Mouse (Mus musculus) forebrain, embryonic 14.5 days (tissue): ENCODE data around the gene Csnk2a1. TPM values are rescaled to one million over a fixed set of nuclear protein-coding genes. Genes with fewer than 3 reads are reported as not detected.
"Not testable (repeated sequence)": the region's sequence is repeated elsewhere in the genome, so short reads cannot be mapped to it uniquely, and the experiment has no call there.

Source experiments
- ATAC-seq: fragments of 200-750 bp; cut with Nextera tagmentation; 2 replicates; pipeline ENCODE4 v1.8.0; 2017; ENCODE audit warnings: mild to moderate bottlenecking, moderate library complexity
- DNase-seq: peaks from one replicate; pipeline ENCODE4 v3.0.0-alpha.2; 2015; ENCODE audit warnings: low spot score
- H3K27ac ChIP-seq: fragments of 300-500 bp; sonication (generic); 2 replicates; pipeline ENCODE4 v1.5.1; 2014; ENCODE audit warnings: low read depth, mild to moderate bottlenecking, control low read depth, low read length, moderate library complexity
- H3K27me3 ChIP-seq: fragments of 300-500 bp; sonication (generic); replicated peaks from 2 replicates; pipeline ENCODE4 v1.6.1; 2014; ENCODE audit warnings: low read length, control low read depth, mixed read lengths; ENCODE audit not compliant: control insufficient read depth, insufficient read depth
- H3K36me3 ChIP-seq: fragments of 300-500 bp; sonication (generic); 2 replicates; pipeline ENCODE4 v1.6.1; 2014; ENCODE audit warnings: low read length, control low read depth; ENCODE audit not compliant: control insufficient read depth, insufficient read depth
- H3K4me1 ChIP-seq: fragments of 300-500 bp; sonication (generic); 2 replicates; pipeline ENCODE4 v1.6.1; 2014; ENCODE audit warnings: antibody characterized with exemption, low read length, control low read depth; ENCODE audit not compliant: control insufficient read depth, insufficient read depth
- H3K4me2 ChIP-seq: fragments of 300-500 bp; sonication (generic); 2 replicates; pipeline ENCODE4 v1.6.1; 2014; ENCODE audit warnings: mild to moderate bottlenecking, control low read depth, low read length
- H3K4me3 ChIP-seq: fragments of 300-500 bp; sonication (generic); 2 replicates; pipeline ENCODE4 v1.5.1; 2014; ENCODE audit warnings: low read depth, low read length, control low read depth
- H3K9ac ChIP-seq: fragments of 300-500 bp; sonication (generic); 2 replicates; pipeline ENCODE4 v1.6.1; 2014; ENCODE audit warnings: mild to moderate bottlenecking, low read length, control low read depth, moderate library complexity
- H3K9me3 ChIP-seq: fragments of 300-500 bp; sonication (generic); replicated peaks from 2 replicates; pipeline ENCODE4 v1.6.1; 2016; ENCODE audit warnings: low read length, control low read depth, mixed read lengths; ENCODE audit not compliant: control insufficient read depth
- WGBS: fragments of 180-500 bp; shearing (Covaris S2); extraction: QIAGEN DNeasy Blood & Tissue Kit; methylation state at CpG from one replicate; pipeline ENCODE4 v1.1.7; 2014; 5-methylcytosine and 5-hydroxymethylcytosine counted together
- polyA plus RNA-seq: library from polyadenylated mRNA; unstranded; fragments of >200 nt; fragmentation: Nextera tagmentation; extraction: Ambion mirVana; gene quantifications from 2 replicates; pipeline ENCODE4 v1.2.1, GENCODE M21; 2014

The Csnk2a1 gene
- polyA plus RNA-seq, 1 experiment from 2014 or later: 168 TPM

GRCm38 (mm10) chr2:152190161-152190560, 36.5 kb upstream of the Csnk2a1 start:
- WGBS: 75% methylated on average over 7 of the region's 7 CpGs
- DNase-seq: no peak
- H3K9ac ChIP-seq: no peak overlapping the region

GRCm38 (mm10) chr2:152192591-152193345, 33.9 kb upstream of the Csnk2a1 start:
- H3K4me2 ChIP-seq: no peak overlapping the region
- no peak overlapping the region for H3K9ac ChIP-seq
- H3K27ac ChIP-seq: no peak overlapping the region
- DNase-seq (no peak), ATAC-seq (no peak)
- no peak overlapping the region for H3K4me3 ChIP-seq
- H3K27me3 ChIP-seq: no peaks in the 10 kb centered on the region
- H3K36me3 ChIP-seq: no peaks in the 10 kb centered on the region
- 75% methylated on average over 13 of the region's 13 CpGs for WGBS
- no peaks in the 10 kb centered on the region for H3K9me3 ChIP-seq
- no peaks in the 10 kb centered on the region for H3K4me1 ChIP-seq

More at GRCm38 (mm10) chr2:152190161-152190560, 36.5 kb upstream of the Csnk2a1 start:
- Histone ChIP-seq H3K4me2 (no peak overlapping the region), H3K36me3 (no peaks in the 10 kb centered on the region), H3K27me3 (no peaks in the 10 kb centered on the region), H3K9me3 (no peaks in the 10 kb centered on the region), H3K4me1 (no peaks in the 10 kb centered on the region), H3K4me3 (no peak overlapping the region), H3K27ac (no peak overlapping the region)
- ATAC-seq: no peak

- Histone ChIP-seq H3K9ac (no peak overlapping the region), H3K36me3 (no peaks in the 10 kb centered on the region), H3K9me3 (no peaks in the 10 kb centered on the region), H3K4me3 (no peak overlapping the region), H3K27me3 (no peaks in the 10 kb centered on the region), H3K27ac (no peak overlapping the region), H3K4me2 (no peak overlapping the region), H3K4me1 (no peaks in the 10 kb centered on the region)
- DNase-seq (no peak), ATAC-seq (no peak)
- 69% methylated on average over 7 of the region's 7 CpGs for WGBS
These were observed 33.3 kb upstream of the Csnk2a1 start for GRCm38 (mm10) chr2:152193346-152193710.

- Histone ChIP-seq H3K4me2 (no peak overlapping the region), H3K36me3 (no peaks in the 10 kb centered on the region), H3K9ac (no peak overlapping the region), H3K4me3 (no peak overlapping the region), H3K27me3 (no peaks in the 10 kb centered on the region), H3K27ac (no peak overlapping the region), H3K4me1 (no peaks in the 10 kb centered on the region), H3K9me3 (no peaks in the 10 kb centered on the region)
- WGBS: 98% methylated on average over 2 of the region's 2 CpGs
- ATAC-seq: no peak
- no peak for DNase-seq
These were observed 32.1 kb upstream of the Csnk2a1 start for GRCm38 (mm10) chr2:152194586-152194985.

- Histone ChIP-seq H3K9me3 (no peaks in the 10 kb centered on the region), H3K9ac (no peak overlapping the region), H3K4me3 (no peak overlapping the region), H3K27ac (no peak overlapping the region), H3K27me3 (no peaks in the 10 kb centered on the region), H3K4me2 (no peak overlapping the region), H3K36me3 (no peaks in the 10 kb centered on the region), H3K4me1 (no peaks in the 10 kb centered on the region)
- no peak for DNase-seq
- WGBS: 47% methylated on average over 3 of the region's 3 CpGs
- ATAC-seq: peak; percentile 62
These were observed 29.7 kb upstream of the Csnk2a1 start for GRCm38 (mm10) chr2:152196896-152197295.

- Histone ChIP-seq H3K36me3 (no peaks in the 10 kb centered on the region), H3K27me3 (no peaks in the 10 kb centered on the region), H3K9ac (no peak overlapping the region), H3K4me2 (no peak overlapping the region), H3K4me3 (no peak overlapping the region), H3K9me3 (no peaks in the 10 kb centered on the region), H3K27ac (no peak overlapping the region), H3K4me1 (no peaks in the 10 kb centered on the region)
- DNase-seq (peak; percentile 95), ATAC-seq (peak; percentile 96)
- WGBS: 46% methylated on average over 10 of the region's 10 CpGs
These were observed 29.3 kb upstream of the Csnk2a1 start for GRCm38 (mm10) chr2:152197301-152197712.

- not testable (repeated sequence) for DNase-seq, H3K4me1 ChIP-seq, H3K27me3 ChIP-seq, H3K36me3 ChIP-seq, H3K4me3 ChIP-seq, H3K9me3 ChIP-seq, H3K4me2 ChIP-seq, H3K27ac ChIP-seq, H3K9ac ChIP-seq, ATAC-seq
- WGBS: 92% methylated on average over 7 of the region's 9 CpGs
These were observed 20.5 kb upstream of the Csnk2a1 start for GRCm38 (mm10) chr2:152206139-152206538.

- no peaks in the 10 kb centered on the region for H3K4me1 ChIP-seq
- 80% methylated on average over 3 of the region's 3 CpGs for WGBS
- H3K36me3 ChIP-seq: no peaks in the 10 kb centered on the region
- no peak overlapping the region for H3K27ac ChIP-seq
- ATAC-seq (no peak), DNase-seq (no peak)
- no peaks in the 10 kb centered on the region for H3K27me3 ChIP-seq
- no peak overlapping the region for H3K4me3 ChIP-seq
- H3K4me2 ChIP-seq: no peak overlapping the region
- H3K9ac ChIP-seq: no peak overlapping the region
- H3K9me3 ChIP-seq: no peaks in the 10 kb centered on the region
These were observed 14.8 kb upstream of the Csnk2a1 start for GRCm38 (mm10) chr2:152211871-152212270.

- H3K9me3 ChIP-seq: no peaks in the 10 kb centered on the region
- 68% methylated on average over 1 of the region's 1 CpGs for WGBS
- no peaks in the 10 kb centered on the region for H3K4me1 ChIP-seq
- ATAC-seq (no peak), DNase-seq (no peak)
- H3K4me2 ChIP-seq: no peak overlapping the region
- H3K27me3 ChIP-seq: no peaks in the 10 kb centered on the region
- H3K27ac ChIP-seq: no peak overlapping the region
- H3K4me3 ChIP-seq: no peak overlapping the region
- no peak overlapping the region for H3K9ac ChIP-seq
- H3K36me3 ChIP-seq: no peaks in the 10 kb centered on the region
These were observed 9.7 kb upstream of the Csnk2a1 start for GRCm38 (mm10) chr2:152216975-152217374.
